8 mouse cellular contexts compared by ENCODE assay signal in genomic region chr19:46316846-46317545, GRCm38 (mm10). TPM values are rescaled to one million over a fixed set of nuclear protein-coding genes. Genes with fewer than 3 reads are reported as not detected.
A peak's percentile ranks its signal among the peaks of the same experiment; 100 is the strongest.
DNase-seq lines count a peak whose midpoint lies in the region; ATAC-seq and TF ChIP-seq lines count a peak whose summit lies in the region.

No protein-coding gene starts in this region.

- peaks cover 35% of the 10 kb centered on the region for H3K27me3 ChIP-seq in midbrain, embryonic 15.5 days (replicated peaks)

- peak overlapping the region; percentile 94 for H3K27ac ChIP-seq in left cerebral cortex, adult 2 months
- peak overlapping the region; percentile 76 for H3K27ac ChIP-seq in midbrain, embryonic 15.5 days

- H3K9ac ChIP-seq in midbrain, embryonic 15.5 days, result peak overlapping the region; percentile 69

- intact Hi-C loops in left cerebral cortex, adult 2 months (cut with DNase I), result no loop called here

- H3K4me2 ChIP-seq in midbrain, embryonic 15.5 days, result peak overlapping the region; percentile 89

- no peak for ATAC-seq in midbrain, embryonic 15.5 days (replicated peaks)

- H3K36me3 ChIP-seq in midbrain, embryonic 15.5 days (replicated peaks), result peaks cover 10% of the 10 kb centered on the region

- WGBS in midbrain, embryonic 15.5 days, result 30% methylated on average over 15 of the region's 15 CpGs

- DNase-seq in adrenal gland, postnatal 14 days, result peak; percentile 3
- no peak for DNase-seq in adrenal gland, postnatal 4 days (ENCODE audit: low spot score in 2 of 2)
- peak; percentile 2 to 5 for DNase-seq in spleen, adult 18-20 months
- DNase-seq in spleen, adult 12 weeks (ENCODE audit: low spot score), result no peak
- peak; percentile 4 for DNase-seq in gastrocnemius, postnatal 25 days
- peak; percentile 79 for DNase-seq in left cerebral cortex, adult 2 months (ENCODE audit: extremely low spot score in 1 of 2, low spot score in 2 of 2)
- DNase-seq in MN1 (ENCODE audit: low spot score), result no peak

- H3K4me1 ChIP-seq in midbrain, embryonic 15.5 days, result peaks cover 69% of the 10 kb centered on the region

- TF ChIP-seq CTCF in left cerebral cortex, adult 2 months (IDR thresholded peaks at IDR 0.05), result no peak

- peak overlapping the region; percentile 56 for H3K4me3 ChIP-seq in left cerebral cortex, adult 2 months
- H3K4me3 ChIP-seq in midbrain, embryonic 15.5 days, result peak overlapping the region; percentile 64

- no peaks in the 10 kb centered on the region for H3K9me3 ChIP-seq in midbrain, embryonic 15.5 days

RNA-seq across cellular contexts. Expression of gene Psd, which starts 10.0 kb away (rescaled TPM):
- total RNA-seq in adrenal gland, postnatal 14 days (2021), result 6.0 and 9.3 TPM in 2 replicates
- 10 to 100 TPM; 19.0 to 22.6 TPM for total RNA-seq in adrenal gland, postnatal 4 days (2021)
- total RNA-seq in gastrocnemius, postnatal 25 days (2021), result under 1 TPM; 0.28 to 0.54 TPM
- total RNA-seq in left cerebral cortex, adult 2 months (2021), result 100 to 1,000 TPM; 605 to 647 TPM
- 146 and 148 TPM in 2 replicates for polyA plus RNA-seq in midbrain, embryonic 15.5 days (2015; fragmentation: Nextera tagmentation; extraction: Ambion mirVana)

RNA-seq across cellular contexts. Expression of gene Fbxl15, which starts 11.0 kb away (rescaled TPM):
- total RNA-seq in adrenal gland, postnatal 14 days (2021), result 8.2 and 8.7 TPM in 2 replicates
- 10 to 100 TPM in 1 of 2 experiments, 1 to 10 TPM in 1; 9.6 to 10.4 TPM for total RNA-seq in adrenal gland, postnatal 4 days (2021)
- total RNA-seq in gastrocnemius, postnatal 25 days (2021), result 1 to 10 TPM; 2.9 TPM
- 10 to 100 TPM; 27.0 to 29.6 TPM for total RNA-seq in left cerebral cortex, adult 2 months (2021)
- polyA plus RNA-seq in midbrain, embryonic 15.5 days (2015; fragmentation: Nextera tagmentation; extraction: Ambion mirVana), result 48.2 and 54.8 TPM in 2 replicates

RNA-seq across cellular contexts. Expression of gene Nfkb2, which starts 12.9 kb away (rescaled TPM):
- total RNA-seq in adrenal gland, postnatal 14 days (2021), result 28.3 and 34.1 TPM in 2 replicates
- total RNA-seq in adrenal gland, postnatal 4 days (2021), result 10 to 100 TPM; 22.0 to 24.3 TPM
- total RNA-seq in gastrocnemius, postnatal 25 days (2021), result 1 to 10 TPM; 7.2 to 8.5 TPM
- total RNA-seq in left cerebral cortex, adult 2 months (2021), result 1 to 10 TPM; 2.9 to 3.3 TPM
- polyA plus RNA-seq in midbrain, embryonic 15.5 days (2015; fragmentation: Nextera tagmentation; extraction: Ambion mirVana), result 2.3 and 2.7 TPM in 2 replicates

RNA-seq across cellular contexts. Expression of gene Cuedc2, which starts 21.5 kb away (rescaled TPM):
- total RNA-seq in adrenal gland, postnatal 14 days (2021), result 71.8 and 77.5 TPM in 2 replicates
- 100 to 1,000 TPM; 106 to 112 TPM for total RNA-seq in adrenal gland, postnatal 4 days (2021)
- total RNA-seq in gastrocnemius, postnatal 25 days (2021), result 10 to 100 TPM; 56.1 to 56.5 TPM
- total RNA-seq in left cerebral cortex, adult 2 months (2021), result 100 to 1,000 TPM; 188 to 196 TPM
- 340 and 347 TPM in 2 replicates for polyA plus RNA-seq in midbrain, embryonic 15.5 days (2015; fragmentation: Nextera tagmentation; extraction: Ambion mirVana)

RNA-seq across cellular contexts. Expression of gene Mfsd13a, which starts 23.9 kb away (rescaled TPM):
- total RNA-seq in adrenal gland, postnatal 14 days (2021), result 5.1 and 5.4 TPM in 2 replicates
- 1 to 10 TPM; 4.8 to 5.7 TPM for total RNA-seq in adrenal gland, postnatal 4 days (2021)
- 1 to 10 TPM; 1.0 to 1.2 TPM for total RNA-seq in gastrocnemius, postnatal 25 days (2021)
- total RNA-seq in left cerebral cortex, adult 2 months (2021), result 10 to 100 TPM; 25.5 to 25.9 TPM
- 11.1 and 11.7 TPM in 2 replicates for polyA plus RNA-seq in midbrain, embryonic 15.5 days (2015; fragmentation: Nextera tagmentation; extraction: Ambion mirVana)

Comparison
In these comparisons a context has a peak if more than half of its experiments do, and no peak if none do; other contexts are left out.
1. DNase-seq: peak in adrenal gland, postnatal 14 days (single experiment), spleen, adult 18-20 months (2 of 2), gastrocnemius, postnatal 25 days (single experiment) and left cerebral cortex, adult 2 months (2 of 2); none in adrenal gland, postnatal 4 days (0 of 2), spleen, adult 12 weeks (single experiment) and MN1 (single experiment).
2. RNA of gene Psd, which starts 10.0 kb away (total RNA-seq): 605 to 647 TPM in left cerebral cortex, adult 2 months; 19.0 to 22.6 TPM in adrenal gland, postnatal 4 days, 6.0 to 9.3 TPM in adrenal gland, postnatal 14 days and 0.28 to 0.54 TPM in gastrocnemius, postnatal 25 days; every median in the first group is over 10 times any median in the second.